Mouse (Mus musculus): ENCODE measurements around the gene Lrit2. TPM values are rescaled to one million over a fixed set of nuclear protein-coding genes. Genes with fewer than 3 reads are reported as not detected.

Gene Lrit2
- polyA plus RNA-seq, 1 experiment from 2014 or later = not detected

DNA sequence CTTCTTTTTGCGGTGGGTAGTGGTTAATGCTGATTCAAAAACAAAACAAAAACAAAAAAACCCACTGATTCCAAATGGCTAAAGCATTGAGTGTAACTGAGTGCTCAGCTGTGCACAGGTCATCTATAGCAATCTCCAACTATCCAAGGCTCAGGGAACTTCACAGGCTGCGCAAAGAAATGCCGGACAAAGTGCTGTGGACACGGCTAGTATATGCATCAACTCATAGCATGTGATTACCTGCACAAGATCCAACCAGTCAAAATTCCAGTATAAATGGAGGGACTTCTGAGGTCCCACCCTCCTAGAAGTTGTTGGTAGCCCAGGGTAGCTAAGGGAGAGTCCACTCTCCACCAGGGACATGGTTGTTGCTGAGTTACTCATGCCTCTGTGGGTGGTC is 51.5 kb downstream of the Lrit2 start:
- Histone ChIP-seq H3K27ac (ENCODE audit: low read depth, low read length) (no peak overlapping the region), H3K36me3 (ENCODE audit: control insufficient read depth, insufficient read depth, low read length) (peaks cover 5% of the 10 kb centered on the region; the same call in 1 of the 2 replicates), H3K9ac (ENCODE audit: low read depth, low read length) (no peak overlapping the region), H3K27me3 (ENCODE audit: control insufficient read depth, insufficient read depth, low read length) (no peaks in the 10 kb centered on the region), H3K4me2 (no peak overlapping the region), H3K4me1 (ENCODE audit: control insufficient read depth, insufficient read depth, low read length) (no peaks in the 10 kb centered on the region), H3K4me3 (ENCODE audit: low read depth, low read length) (no peak overlapping the region), H3K9me3 (replicated peaks; ENCODE audit: control insufficient read depth, low read length) (no peaks in the 10 kb centered on the region)
- no peak for ATAC-seq (replicated peaks; ENCODE audit: insufficient number of reproducible peaks, low FRiP score, low TSS enrichment)
- 93% methylated on average over 4 of the region's 4 CpGs for WGBS (ENCODE audit: insufficient replicate concordance)

Other genes with a start within 250 kb of the Lrit2 start
- 36.0 and 39.0 TPM in 2 replicates for gene Ccser2, start 99.2 kb upstream of the Lrit2 start, polyA plus RNA-seq (2014; fragmentation: Nextera tagmentation; extraction: Ambion mirVana)
- gene Rgr, start 19.0 kb upstream of the Lrit2 start, polyA plus RNA-seq (2014; fragmentation: Nextera tagmentation; extraction: Ambion mirVana) = not detected in 2 replicates
- gene Lrit1, start 13.1 kb upstream of the Lrit2 start, polyA plus RNA-seq (2014; fragmentation: Nextera tagmentation; extraction: Ambion mirVana) = not detected in 2 replicates
- gene Cdhr1, start 30.4 kb downstream of the Lrit2 start, polyA plus RNA-seq (2014; fragmentation: Nextera tagmentation; extraction: Ambion mirVana) = 0.13 and 0.41 TPM in 2 replicates
- gene 2610528A11Rik, start 46.1 kb downstream of the Lrit2 start, polyA plus RNA-seq (2014; fragmentation: Nextera tagmentation; extraction: Ambion mirVana) = 1.2 and 1.5 TPM in 2 replicates
- 317 and 376 TPM in 2 replicates for gene Ghitm, start 67.3 kb downstream of the Lrit2 start, polyA plus RNA-seq (2014; fragmentation: Nextera tagmentation; extraction: Ambion mirVana)

Data from heart, embryonic 11.5 days (tissue).